Mouse (Mus musculus): ENCODE measurements around the gene Gm20388. TPM values are rescaled to one million over a fixed set of nuclear protein-coding genes. Genes with fewer than 3 reads are reported as not detected.

The Gm20388 gene
- polyA plus RNA-seq, 1 experiment from 2014 or later, result not detected

DNA sequence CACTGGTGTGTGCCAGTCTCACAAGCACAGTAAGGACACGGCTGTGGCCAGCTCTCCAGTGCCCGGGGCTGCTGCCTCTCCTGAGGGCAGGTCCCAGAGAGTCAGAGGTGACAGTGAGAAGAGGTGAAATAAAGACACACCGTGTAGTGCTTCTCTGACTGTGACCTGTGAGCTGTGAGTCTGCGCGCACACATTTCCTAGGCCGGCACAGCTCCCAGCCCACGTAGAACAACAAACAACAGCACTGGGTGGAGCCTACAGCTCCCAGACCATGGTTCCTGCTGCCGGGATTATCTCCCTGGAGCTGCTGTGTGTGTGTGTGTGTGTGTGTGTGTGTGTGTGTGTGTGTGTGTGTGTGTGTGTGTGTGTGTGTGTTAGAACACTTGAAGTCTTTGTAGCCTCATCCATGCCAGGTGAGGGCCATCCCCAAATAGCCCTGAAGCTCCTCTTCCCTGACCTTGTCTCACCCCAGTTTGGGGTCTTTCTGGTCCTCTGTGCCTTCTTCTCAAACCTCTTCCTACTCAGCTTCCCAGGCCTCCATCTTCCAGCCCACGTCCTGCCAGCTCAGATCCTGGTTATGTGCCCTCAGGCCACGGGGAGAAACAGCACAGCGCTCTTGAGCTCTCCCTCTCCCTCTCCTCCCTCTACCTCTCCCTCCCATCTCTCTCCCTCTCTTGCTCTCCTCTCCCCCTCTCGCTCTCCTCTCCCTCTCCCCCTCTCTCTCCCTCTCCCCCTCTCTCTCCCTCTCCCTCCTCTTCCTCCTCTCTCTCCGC is 2907.3 kb downstream of the Gm20388 start:
- ATAC-seq (ENCODE audit: insufficient number of reproducible peaks, insufficient read depth, low FRiP score, low read depth), result no peak
- no peak overlapping the region for H3K4me2 ChIP-seq (ENCODE audit: low read length)
- H3K4me3 ChIP-seq (ENCODE audit: control insufficient read depth in 1 of 2, insufficient read depth in 1 of 2, low read depth in 1 of 2, low read length in 2 of 2), result no peak overlapping the region
- WGBS, result 46% methylated on average over 13 of the region's 13 CpGs
- H3K27me3 ChIP-seq (ENCODE audit: control insufficient read depth, insufficient read depth, low read length), result no peaks in the 10 kb centered on the region
- H3K9ac ChIP-seq (ENCODE audit: low read length), result no peak overlapping the region
- peaks cover 20% of the 10 kb centered on the region for H3K36me3 ChIP-seq (ENCODE audit: control insufficient read depth, insufficient read depth, low read length)
- no peak overlapping the region for H3K27ac ChIP-seq (replicated peaks in 1 of 2; ENCODE audit: control insufficient read depth in 1 of 2, insufficient read depth in 1 of 2, low read depth in 2 of 2, low read length in 2 of 2)
- peaks cover 0 to 6% of the 10 kb centered on the region in 2 experiments; a peak in 1 of 4 replicates for H3K4me1 ChIP-seq (ENCODE audit: control insufficient read depth in 2 of 2, insufficient read depth in 2 of 2, low read length in 2 of 2)
- H3K9me3 ChIP-seq (ENCODE audit: control insufficient read depth, low read length), result no peaks in the 10 kb centered on the region

DNA sequence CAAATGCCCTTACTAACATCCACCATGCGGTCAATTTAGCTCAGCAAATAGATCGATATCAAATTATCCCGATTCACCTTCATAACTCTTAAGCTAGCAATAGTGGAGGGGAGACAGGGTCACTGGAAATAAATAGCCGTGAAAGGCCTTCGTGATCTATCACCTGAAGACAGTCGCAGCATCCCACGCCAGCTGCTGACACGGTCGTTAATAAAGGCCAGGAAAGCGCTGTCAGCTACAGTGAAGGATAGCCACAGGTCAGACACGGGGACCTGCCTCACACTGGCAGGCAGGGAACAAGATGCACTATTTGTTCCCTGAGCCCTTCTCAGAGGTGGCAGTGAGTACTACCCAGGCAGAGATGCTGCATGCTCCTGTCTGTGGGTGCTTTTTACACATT is 2909.1 kb downstream of the Gm20388 start:
- Histone ChIP-seq H3K9me3 (ENCODE audit: control insufficient read depth, low read length) (no peaks in the 10 kb centered on the region), H3K27me3 (ENCODE audit: control insufficient read depth, insufficient read depth, low read length) (no peaks in the 10 kb centered on the region), H3K4me3 (ENCODE audit: control insufficient read depth in 1 of 2, insufficient read depth in 1 of 2, low read depth in 1 of 2, low read length in 2 of 2) (no peak overlapping the region), H3K4me2 (ENCODE audit: low read length) (no peak overlapping the region), H3K27ac (replicated peaks in 1 of 2; ENCODE audit: control insufficient read depth in 1 of 2, insufficient read depth in 1 of 2, low read depth in 2 of 2, low read length in 2 of 2) (no peak overlapping the region), H3K36me3 (ENCODE audit: control insufficient read depth, insufficient read depth, low read length) (peaks cover 8% of the 10 kb centered on the region; the same call in 1 of the 2 replicates), H3K4me1 (ENCODE audit: control insufficient read depth in 2 of 2, insufficient read depth in 2 of 2, low read length in 2 of 2) (peaks cover 0 to 3% of the 10 kb centered on the region in 2 experiments; a peak in 1 of 4 replicates), H3K9ac (ENCODE audit: low read length) (no peak overlapping the region)
- 72% methylated on average over 11 of the region's 11 CpGs for WGBS
- no peak for ATAC-seq (ENCODE audit: insufficient number of reproducible peaks, insufficient read depth, low FRiP score, low read depth)

DNA sequence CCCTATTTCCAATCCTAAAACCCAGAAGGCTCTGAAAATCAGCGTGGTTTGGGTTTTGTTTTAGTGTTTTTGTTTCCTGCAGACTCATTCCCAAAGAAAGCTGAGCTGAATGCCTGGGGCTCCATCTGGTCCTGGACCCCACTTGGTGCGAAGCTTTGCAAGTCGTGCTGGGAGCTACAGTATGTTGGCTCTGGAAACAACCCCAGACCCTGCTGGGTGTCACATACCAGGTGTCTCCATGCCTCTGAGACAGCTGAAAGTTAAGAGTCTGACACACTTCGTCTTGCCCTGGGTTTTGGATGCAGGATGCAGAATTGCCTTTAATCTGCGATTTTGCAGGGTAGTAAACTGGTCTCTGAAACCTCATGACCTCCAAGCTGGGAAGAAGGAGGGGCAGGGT is 2913.9 kb downstream of the Gm20388 start:
- Histone ChIP-seq H3K27ac (replicated peaks in 1 of 2; ENCODE audit: control insufficient read depth in 1 of 2, insufficient read depth in 1 of 2, low read depth in 2 of 2, low read length in 2 of 2) (no peak overlapping the region), H3K4me2 (ENCODE audit: low read length) (no peak overlapping the region), H3K9ac (ENCODE audit: low read length) (no peak overlapping the region), H3K27me3 (ENCODE audit: control insufficient read depth, insufficient read depth, low read length) (no peaks in the 10 kb centered on the region), H3K4me1 (ENCODE audit: control insufficient read depth in 2 of 2, insufficient read depth in 2 of 2, low read length in 2 of 2) (0 out of 4 replicates have a peak, but pooled peaks cover 0 to 2% of the 10 kb centered on the region in 2 experiments), H3K9me3 (ENCODE audit: control insufficient read depth, low read length) (no peaks in the 10 kb centered on the region), H3K4me3 (ENCODE audit: control insufficient read depth in 1 of 2, insufficient read depth in 1 of 2, low read depth in 1 of 2, low read length in 2 of 2) (no peak overlapping the region), H3K36me3 (ENCODE audit: control insufficient read depth, insufficient read depth, low read length) (no peaks in the 10 kb centered on the region)
- WGBS, result 37% methylated on average over 5 of the region's 5 CpGs
- no peak for ATAC-seq (ENCODE audit: insufficient number of reproducible peaks, insufficient read depth, low FRiP score, low read depth)

DNA sequence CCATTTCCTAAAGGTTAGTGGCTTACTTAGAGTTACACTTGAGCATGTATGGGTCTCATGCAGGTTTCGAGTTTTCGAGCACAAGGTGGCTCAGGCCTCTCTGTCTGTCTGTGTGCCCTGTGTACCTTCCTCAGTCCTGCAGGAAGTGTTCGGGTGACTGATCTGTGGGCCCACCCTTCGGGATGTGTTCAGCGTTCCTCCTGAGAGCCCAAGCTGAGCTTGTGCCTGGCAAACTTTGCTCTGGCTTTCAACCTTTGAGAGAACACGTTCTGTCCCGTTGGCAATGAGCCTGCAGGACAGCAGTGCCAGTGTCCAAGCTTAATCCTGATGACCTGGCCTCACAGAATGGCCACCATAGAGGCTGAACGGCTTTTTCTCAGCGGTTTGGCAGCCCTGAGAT is 2914.3 kb downstream of the Gm20388 start:
- Histone ChIP-seq H3K27ac (replicated peaks in 1 of 2; ENCODE audit: control insufficient read depth in 1 of 2, insufficient read depth in 1 of 2, low read depth in 2 of 2, low read length in 2 of 2) (no peak overlapping the region), H3K9ac (ENCODE audit: low read length) (no peak overlapping the region), H3K4me3 (ENCODE audit: control insufficient read depth in 1 of 2, insufficient read depth in 1 of 2, low read depth in 1 of 2, low read length in 2 of 2) (no peak overlapping the region), H3K36me3 (ENCODE audit: control insufficient read depth, insufficient read depth, low read length) (no peaks in the 10 kb centered on the region), H3K9me3 (ENCODE audit: control insufficient read depth, low read length) (no peaks in the 10 kb centered on the region), H3K4me1 (ENCODE audit: control insufficient read depth in 2 of 2, insufficient read depth in 2 of 2, low read length in 2 of 2) (0 out of 4 replicates have a peak, but pooled peaks cover 0 to 2% of the 10 kb centered on the region in 2 experiments), H3K27me3 (ENCODE audit: control insufficient read depth, insufficient read depth, low read length) (no peaks in the 10 kb centered on the region), H3K4me2 (ENCODE audit: low read length) (no peak overlapping the region)
- ATAC-seq (ENCODE audit: insufficient number of reproducible peaks, insufficient read depth, low FRiP score, low read depth), result no peak
- 72% methylated on average over 9 of the region's 9 CpGs for WGBS

DNA sequence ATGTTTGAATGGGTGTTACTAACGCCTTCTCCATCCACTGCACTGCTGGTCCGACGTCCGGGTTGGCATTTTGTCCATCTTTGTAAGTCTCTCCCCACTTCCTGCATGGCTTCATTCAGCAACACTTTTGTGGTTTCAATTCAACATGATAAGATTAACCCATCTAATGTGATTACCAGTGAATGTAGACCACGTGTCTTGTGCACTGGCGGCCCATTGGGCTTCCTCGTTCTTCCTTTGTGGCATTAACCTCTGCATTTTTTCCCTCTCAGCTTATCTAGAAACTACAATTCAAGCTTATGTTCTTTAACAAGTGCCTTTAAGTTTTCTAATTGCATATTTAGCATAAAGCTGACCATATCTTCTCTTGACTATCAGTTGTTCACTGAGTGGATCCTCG is 2914.8 kb downstream of the Gm20388 start:
- Histone ChIP-seq H3K4me3 (ENCODE audit: control insufficient read depth in 1 of 2, insufficient read depth in 1 of 2, low read depth in 1 of 2, low read length in 2 of 2) (no peak overlapping the region), H3K27me3 (ENCODE audit: control insufficient read depth, insufficient read depth, low read length) (no peaks in the 10 kb centered on the region), H3K27ac (replicated peaks in 1 of 2; ENCODE audit: control insufficient read depth in 1 of 2, insufficient read depth in 1 of 2, low read depth in 2 of 2, low read length in 2 of 2) (no peak overlapping the region)

DNA sequence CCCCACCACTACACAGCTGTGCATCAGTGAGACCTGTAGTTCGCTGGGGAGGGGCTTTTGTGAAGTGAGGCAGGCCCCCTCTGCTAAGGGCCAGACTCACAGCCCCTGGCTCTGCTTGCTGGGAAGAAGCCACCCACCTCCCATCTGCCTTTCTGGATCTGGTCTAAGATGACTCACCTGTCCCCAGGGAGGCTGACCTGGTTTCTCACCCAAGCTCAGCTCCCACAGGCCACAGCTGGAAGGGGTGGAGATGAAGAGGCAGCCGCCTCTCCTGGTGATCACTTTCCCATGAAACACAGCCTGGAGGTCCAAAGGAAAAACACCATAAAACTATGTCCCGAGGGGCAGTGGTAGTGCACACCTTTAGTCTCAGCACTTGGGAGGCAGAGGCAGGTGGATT is 2918.8 kb downstream of the Gm20388 start:
- ATAC-seq (ENCODE audit: insufficient number of reproducible peaks, insufficient read depth, low FRiP score, low read depth), result no peak
- 83% methylated on average over 3 of the region's 3 CpGs for WGBS
- no peak overlapping the region for H3K9ac ChIP-seq (ENCODE audit: low read length)
- 0 out of 4 replicates have a peak, but pooled peaks cover 0 to 2% of the 10 kb centered on the region in 2 experiments for H3K4me1 ChIP-seq (ENCODE audit: control insufficient read depth in 2 of 2, insufficient read depth in 2 of 2, low read length in 2 of 2)
- no peak overlapping the region for H3K4me3 ChIP-seq (ENCODE audit: control insufficient read depth in 1 of 2, insufficient read depth in 1 of 2, low read depth in 1 of 2, low read length in 2 of 2)
- H3K9me3 ChIP-seq (ENCODE audit: control insufficient read depth, low read length), result no peaks in the 10 kb centered on the region
- no peak overlapping the region for H3K27ac ChIP-seq (replicated peaks in 1 of 2; ENCODE audit: control insufficient read depth in 1 of 2, insufficient read depth in 1 of 2, low read depth in 2 of 2, low read length in 2 of 2)
- no peaks in the 10 kb centered on the region for H3K36me3 ChIP-seq (ENCODE audit: control insufficient read depth, insufficient read depth, low read length)
- no peak overlapping the region for H3K4me2 ChIP-seq (ENCODE audit: low read length)
- no peaks in the 10 kb centered on the region for H3K27me3 ChIP-seq (ENCODE audit: control insufficient read depth, insufficient read depth, low read length)

More for the DNA sequence above, 2914.8 kb downstream of the Gm20388 start:
- 0 out of 4 replicates have a peak, but pooled peaks cover 0 to 2% of the 10 kb centered on the region in 2 experiments for H3K4me1 ChIP-seq (ENCODE audit: control insufficient read depth in 2 of 2, insufficient read depth in 2 of 2, low read length in 2 of 2)
- WGBS, result 63% methylated on average over 8 of the region's 8 CpGs
- H3K36me3 ChIP-seq (ENCODE audit: control insufficient read depth, insufficient read depth, low read length), result no peaks in the 10 kb centered on the region
- no peaks in the 10 kb centered on the region for H3K9me3 ChIP-seq (ENCODE audit: control insufficient read depth, low read length)
- ATAC-seq (ENCODE audit: insufficient number of reproducible peaks, insufficient read depth, low FRiP score, low read depth), result no peak
- no peak overlapping the region for H3K9ac ChIP-seq (ENCODE audit: low read length)
- H3K4me2 ChIP-seq (ENCODE audit: low read length), result no peak overlapping the region

DNA sequence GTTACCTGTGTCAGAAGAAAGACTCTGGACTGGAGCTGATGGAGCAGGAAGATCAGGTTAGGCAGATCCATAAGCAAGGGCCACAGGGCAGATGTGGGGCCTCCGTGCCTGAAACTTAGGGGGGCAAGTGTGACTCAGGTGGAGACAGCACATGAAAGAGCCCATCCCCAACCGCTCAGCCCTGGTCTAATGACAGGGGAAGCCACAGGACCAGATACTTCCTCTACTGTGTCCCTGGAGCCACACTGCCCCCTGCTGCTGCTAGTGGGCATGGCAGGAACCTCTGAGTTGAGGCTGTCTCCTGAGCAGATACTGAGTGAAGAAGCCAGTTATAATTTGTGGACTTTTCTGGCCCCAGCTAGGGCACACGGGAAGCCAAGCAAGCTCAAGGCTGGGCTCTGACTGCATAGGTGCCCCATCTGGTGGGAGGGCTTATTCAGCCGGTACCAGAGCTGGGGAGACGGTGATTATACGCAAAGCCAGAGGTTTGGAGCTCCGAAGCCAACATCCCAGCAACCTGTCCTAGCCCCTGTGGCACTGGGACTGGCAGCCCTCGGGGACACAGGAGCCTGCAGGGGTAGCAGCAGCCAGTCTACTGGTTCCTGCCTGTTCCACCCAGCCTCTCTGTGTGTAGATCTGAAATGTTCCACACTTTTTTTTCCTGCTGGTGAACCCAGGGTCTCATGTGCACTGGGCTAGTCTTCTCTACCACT is 2919.9 kb downstream of the Gm20388 start:
- peak; percentile 39; the same call in 1 of the 2 replicates for ATAC-seq (ENCODE audit: insufficient number of reproducible peaks, insufficient read depth, low FRiP score, low read depth)
- Histone ChIP-seq H3K4me3 (ENCODE audit: control insufficient read depth in 1 of 2, insufficient read depth in 1 of 2, low read depth in 1 of 2, low read length in 2 of 2) (no peak overlapping the region), H3K9ac (ENCODE audit: low read length) (no peak overlapping the region), H3K36me3 (ENCODE audit: control insufficient read depth, insufficient read depth, low read length) (no peaks in the 10 kb centered on the region), H3K4me2 (ENCODE audit: low read length) (no peak overlapping the region), H3K4me1 (ENCODE audit: control insufficient read depth in 2 of 2, insufficient read depth in 2 of 2, low read length in 2 of 2) (no peaks in the 10 kb centered on the region), H3K9me3 (ENCODE audit: control insufficient read depth, low read length) (no peaks in the 10 kb centered on the region), H3K27me3 (ENCODE audit: control insufficient read depth, insufficient read depth, low read length) (no peaks in the 10 kb centered on the region), H3K27ac (replicated peaks in 1 of 2; ENCODE audit: control insufficient read depth in 1 of 2, insufficient read depth in 1 of 2, low read depth in 2 of 2, low read length in 2 of 2) (no peak overlapping the region)
- 37% methylated on average over 8 of the region's 8 CpGs for WGBS

Data from heart, embryonic 14.5 days (tissue).